Mouse (Mus musculus) C2C12 (cell line): Measurements from ENCODE around the gene Sox5.

Experiments used
- CEBPB ChIP-seq: IDR thresholded peaks from one replicate; pipeline ENCODE4 v1.6.1; 2011; ENCODE audit warnings: low read depth, mild to moderate bottlenecking, control low read depth, moderate library complexity
- CTCF ChIP-seq: IDR thresholded peaks from one replicate; pipeline ENCODE4 v1.5.1; 2011; ENCODE audit not compliant: control insufficient read depth, insufficient read depth, insufficient read length
- MAX ChIP-seq: IDR thresholded peaks from one replicate; pipeline ENCODE4 v1.6.1; 2011; ENCODE audit warnings: mild to moderate bottlenecking, control low read depth
- MYOD1 ChIP-seq: IDR thresholded peaks from one replicate; pipeline ENCODE4 v1.6.1; 2011; ENCODE audit warnings: low read depth; ENCODE audit not compliant: control insufficient read depth, insufficient read length
- MYOG ChIP-seq: IDR thresholded peaks from one replicate; pipeline ENCODE4 v1.6.1; 2011; ENCODE audit not compliant: control insufficient read depth, insufficient read length; ENCODE audit errors: extremely low read depth
- USF1 ChIP-seq: IDR thresholded peaks from one replicate; pipeline ENCODE4 v1.6.1; 2011; ENCODE audit warnings: low read depth, mild to moderate bottlenecking, control low read depth, moderate library complexity

- TF ChIP-seq CTCF (no peak), CEBPB (no peak), USF1 (no peak), MYOD1 (no peak), MAX (no peak), MYOG (no peak)
Observed at GRCm38 (mm10) chr6:144638547-144638946, 143.2 kb downstream of the Sox5 start.
